Mouse (Mus musculus) adrenal gland, postnatal 25 days (tissue): ENCODE data around the gene Ippk. TPM values are rescaled to one million over a fixed set of nuclear protein-coding genes. Genes with fewer than 3 reads are reported as not detected.

ENCODE experiments used
- DNase-seq: peaks from one replicate; pipeline ENCODE4 v3.0.0; 2021; ENCODE audit warnings: mixed read lengths
- total RNA-seq: library from RNA; stranded (reverse); gene quantifications from 2 replicates; pipeline ENCODE4 v1.2.3, GENCODE M21; 2021

The Ippk gene
- total RNA-seq, 1 experiment from 2014 or later, result 24.1 TPM

DNA sequence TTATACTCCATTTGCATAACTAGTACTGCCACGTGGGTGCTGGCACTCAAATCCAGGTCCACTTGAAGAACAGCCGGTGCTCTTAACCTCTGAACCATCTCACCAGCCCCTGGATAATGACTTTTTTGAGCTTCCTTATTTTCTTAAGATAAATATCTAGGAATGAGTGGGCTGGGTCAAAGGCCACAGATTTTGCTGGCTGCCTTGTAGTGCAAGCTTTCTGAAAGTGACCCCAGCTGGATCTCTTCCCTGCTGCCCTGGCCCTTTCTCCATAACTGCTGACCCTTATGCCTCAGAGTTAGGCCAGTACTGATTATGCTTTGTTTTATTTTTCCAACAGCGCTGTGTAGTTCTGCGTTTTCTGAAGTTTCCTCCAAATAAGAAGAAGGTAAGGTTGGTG lies 9.5 kb downstream of the Ippk start:
- DNase-seq, result no peak

DNA sequence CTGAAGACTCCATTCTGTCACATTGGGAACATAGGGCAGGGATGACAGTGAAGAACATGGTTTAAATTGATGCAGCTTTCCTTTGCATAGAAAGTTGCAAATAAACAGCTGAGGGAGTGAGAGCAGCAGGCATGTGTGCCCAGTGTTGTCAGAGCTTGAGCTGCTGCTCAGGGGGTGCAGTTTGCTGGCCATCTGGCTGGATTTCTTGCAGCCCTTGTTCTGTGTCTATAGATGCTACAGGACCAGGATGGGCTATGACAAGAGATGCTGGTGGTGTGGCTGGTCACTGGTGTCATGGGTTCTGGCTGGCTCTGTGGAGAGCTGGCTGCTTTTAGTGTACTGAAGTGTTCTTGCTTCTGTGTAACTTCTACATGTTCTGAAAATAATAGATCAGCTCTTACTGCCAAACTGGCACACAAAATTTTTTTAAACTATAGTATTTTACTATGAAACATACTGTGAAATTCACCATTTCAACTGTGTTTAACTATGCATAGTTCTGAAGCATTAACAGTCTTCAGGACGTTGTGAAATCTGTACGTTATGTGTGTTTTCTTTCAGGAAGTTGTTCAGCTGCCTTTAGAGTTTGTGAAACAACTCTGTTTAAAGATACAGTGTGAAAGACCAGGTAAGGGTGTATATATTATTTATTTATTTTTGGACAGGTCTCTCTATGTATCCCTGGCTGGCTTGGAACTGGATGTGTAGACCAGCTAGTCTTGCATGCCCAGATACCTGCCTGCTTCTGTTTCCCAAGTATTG lies 12.4 kb downstream of the Ippk start:
- DNase-seq, result no peak

DNA sequence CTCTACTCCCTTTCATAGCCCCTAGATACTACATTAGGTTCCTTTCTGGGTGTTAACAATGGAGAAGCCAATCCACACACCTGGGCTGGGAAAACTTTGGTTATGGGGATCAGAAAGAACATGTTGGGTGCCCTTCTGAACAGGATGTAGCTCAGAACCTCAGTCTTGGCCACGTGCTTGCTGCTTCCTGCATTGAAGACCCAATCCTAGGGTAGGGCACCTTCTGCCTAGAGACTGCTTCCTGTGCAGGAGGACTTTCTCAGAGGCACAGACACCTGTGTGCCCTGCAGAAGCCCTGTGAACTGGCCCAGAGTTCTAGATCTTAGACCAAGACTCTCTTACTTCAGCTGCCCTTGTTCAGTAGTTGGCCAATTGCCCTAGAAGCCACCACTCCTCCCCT lies 14.7 kb downstream of the Ippk start:
- DNase-seq, result no peak

DNA sequence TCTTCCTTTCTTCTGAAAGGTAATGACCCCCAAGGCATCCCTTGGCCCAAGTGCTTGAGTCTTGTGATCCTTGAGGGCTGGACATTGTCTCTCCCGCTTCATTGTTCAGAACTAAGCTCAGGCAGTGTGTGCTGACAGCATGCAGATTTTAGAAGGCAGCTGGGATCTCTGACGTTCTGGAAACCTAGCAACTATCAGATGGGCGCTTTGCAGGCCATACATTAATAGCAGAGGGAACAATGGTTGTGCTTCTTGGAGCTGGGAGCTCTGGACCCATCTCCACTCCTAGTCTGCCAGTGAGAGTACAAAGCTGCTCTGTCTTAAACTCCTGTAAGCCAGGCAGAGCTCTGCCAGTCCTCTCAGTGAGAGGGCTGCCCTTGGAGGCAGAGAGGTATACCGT lies 15.1 kb downstream of the Ippk start:
- DNase-seq, result no peak

DNA sequence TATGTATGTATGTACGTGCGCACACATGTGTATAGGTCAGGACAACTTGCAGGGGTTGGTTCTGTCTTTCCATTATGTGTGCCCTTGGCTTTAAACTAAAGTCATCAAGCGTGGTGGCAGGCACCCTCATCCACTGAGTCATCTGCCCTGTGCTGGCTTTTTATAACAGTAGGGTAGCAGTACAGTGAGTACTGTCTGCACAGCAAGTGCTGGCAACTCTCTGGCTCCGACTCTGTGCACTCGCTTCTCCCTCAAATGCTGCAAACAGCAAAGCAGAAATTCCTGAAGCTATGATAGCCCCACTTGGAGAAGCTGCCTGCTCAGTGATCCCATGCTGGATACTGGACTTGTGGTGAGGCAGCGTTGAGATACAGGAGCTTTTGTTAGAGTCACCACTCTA lies 23.4 kb downstream of the Ippk start:
- peak; percentile 15 for DNase-seq

DNA sequence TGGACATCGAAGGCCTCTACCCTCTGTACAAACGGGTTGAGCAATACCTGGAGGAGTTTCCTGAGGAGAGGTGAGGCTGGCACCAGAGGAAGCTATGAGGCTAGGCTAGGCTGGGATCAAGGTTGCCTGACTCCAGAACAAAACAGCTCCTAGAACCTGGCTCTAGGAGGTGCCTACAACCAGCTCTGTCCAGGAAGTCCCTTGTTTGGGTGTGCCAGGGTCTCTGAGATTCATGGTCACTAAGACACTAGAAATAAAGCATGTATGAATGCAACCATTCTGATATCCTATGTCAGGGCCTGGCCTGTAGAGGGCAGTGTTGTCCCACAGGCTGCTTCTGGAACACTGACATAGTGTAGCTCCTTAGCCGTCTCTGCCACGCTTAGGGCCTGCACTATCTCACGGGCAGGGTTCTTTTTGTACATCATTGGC lies 28.3 kb downstream of the Ippk start:
- peak; percentile 86 for DNase-seq

DNA sequence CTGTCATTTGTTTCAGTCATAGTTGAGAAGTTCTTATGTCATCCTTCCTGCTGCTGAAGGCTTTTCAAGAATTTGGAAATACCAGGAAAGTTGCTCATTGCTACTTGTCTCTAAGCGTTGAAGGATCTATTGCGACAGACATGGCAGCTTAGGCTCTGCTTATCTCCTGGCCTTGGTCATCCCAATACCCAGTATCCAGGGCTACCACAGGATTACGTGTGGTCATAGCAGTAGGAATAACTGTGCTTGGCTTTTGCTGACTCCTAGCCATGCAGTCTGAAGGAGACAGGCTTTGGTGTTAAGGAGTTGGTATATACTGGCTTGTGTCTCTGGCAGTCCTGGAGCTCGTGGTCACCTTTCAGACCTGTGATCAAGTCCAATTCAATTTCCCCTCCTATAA lies 39.2 kb downstream of the Ippk start:
- DNase-seq, result peak; percentile 16

DNA sequence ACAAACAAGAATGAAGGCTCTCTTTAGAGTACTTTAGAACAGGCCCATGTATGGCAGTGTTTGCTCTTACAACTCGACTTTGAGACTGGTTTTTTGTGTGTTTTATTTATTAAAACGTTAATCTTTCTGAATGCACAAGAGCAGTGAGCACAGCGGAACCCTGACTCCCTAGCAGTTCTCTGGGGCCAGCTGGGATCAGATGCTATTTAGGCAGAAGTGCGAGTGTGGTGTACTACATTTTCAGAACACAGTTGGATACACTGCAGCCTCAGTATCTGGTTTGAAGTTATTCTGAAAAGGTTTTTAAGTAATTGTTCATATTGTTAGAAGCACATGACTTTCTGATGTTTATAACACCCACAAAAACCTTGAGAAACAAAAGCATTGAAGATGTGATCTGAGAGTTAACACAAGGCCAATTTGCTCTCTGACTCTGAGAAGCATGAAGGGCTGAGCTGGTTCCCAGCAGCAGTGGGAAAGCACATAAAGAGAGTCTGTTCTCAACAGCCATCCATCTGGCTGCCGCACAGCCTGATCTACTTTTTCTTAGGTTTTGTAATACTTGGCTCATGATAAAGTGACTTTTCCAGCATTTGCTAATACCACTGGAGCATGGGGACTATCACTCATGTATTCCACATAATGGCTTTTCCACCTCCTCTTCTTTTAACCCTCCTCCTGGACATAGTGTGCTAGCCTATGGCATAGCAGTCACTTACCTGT lies 39.8 kb downstream of the Ippk start:
- DNase-seq, result no peak

DNA sequence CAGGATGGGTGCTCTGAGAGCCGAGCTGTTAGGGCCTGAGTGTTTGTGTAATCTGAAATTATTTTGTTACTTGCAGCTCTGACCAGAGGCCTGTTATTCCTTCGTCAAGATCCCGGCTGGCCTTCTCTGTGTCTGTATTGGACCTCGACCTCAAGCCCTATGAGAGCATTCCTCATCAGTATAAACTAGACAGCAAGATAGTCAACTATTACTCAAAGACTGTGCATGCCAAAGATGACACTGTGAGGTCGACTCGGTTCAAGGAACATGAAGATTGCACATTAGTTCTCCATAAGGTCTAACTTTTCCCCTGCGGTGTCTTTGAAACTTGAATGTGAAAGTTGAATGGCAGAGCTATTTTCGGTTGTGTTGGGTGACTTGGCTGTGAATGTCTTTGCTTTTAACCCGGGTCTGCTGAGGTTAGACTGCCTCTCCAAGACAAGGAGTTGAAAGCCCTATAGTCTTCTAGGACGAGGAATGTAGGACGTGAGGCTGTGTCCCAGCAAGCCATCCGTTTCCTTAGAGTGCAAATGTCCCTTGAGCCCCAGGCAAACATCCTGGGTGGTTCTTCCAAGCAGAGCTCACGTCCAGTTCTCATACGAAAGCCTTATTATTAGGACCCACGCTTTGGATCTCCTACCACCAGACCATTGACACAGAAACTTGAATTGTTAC lies 40.5 kb downstream of the Ippk start:
- DNase-seq, result peak; percentile 20

DNA sequence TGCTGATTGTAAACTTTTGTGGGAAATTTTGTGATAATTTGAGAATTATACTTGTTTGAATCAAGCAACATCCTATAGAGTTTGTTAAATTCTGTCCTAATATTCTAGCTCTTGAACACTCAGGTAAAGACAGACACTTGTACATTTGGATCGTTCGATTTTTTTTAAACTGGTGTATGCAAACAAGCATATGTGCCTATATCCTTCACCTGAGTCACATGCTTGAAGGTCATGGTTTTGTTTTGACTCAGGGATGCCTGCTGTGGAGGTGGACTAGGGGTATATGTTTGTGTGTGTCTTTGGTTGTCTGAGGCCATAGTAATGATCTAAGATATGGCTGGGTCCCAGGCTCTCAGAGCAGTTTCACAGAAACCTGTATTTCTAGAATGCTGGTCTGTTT lies 41.9 kb downstream of the Ippk start:
- no peak for DNase-seq

DNA sequence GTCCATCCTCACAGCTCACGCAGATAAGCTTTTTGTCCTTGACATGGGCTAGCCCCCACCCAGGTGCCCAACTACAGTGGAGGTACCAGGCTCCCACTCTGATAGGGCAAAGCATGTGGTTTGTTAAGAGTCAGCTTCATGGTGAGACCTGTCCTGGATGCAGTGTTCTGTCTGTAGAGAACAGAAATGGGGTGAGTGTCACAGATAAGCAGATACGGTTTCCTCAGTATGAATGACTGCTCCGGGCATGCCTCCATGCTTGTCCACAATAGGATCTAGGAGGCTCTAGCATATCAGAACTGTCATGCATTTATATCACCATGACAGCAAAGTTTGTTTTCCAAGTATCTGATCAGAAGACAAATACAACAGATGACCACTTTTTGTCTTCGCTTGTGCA lies 44.8 kb downstream of the Ippk start:
- no peak for DNase-seq

DNA sequence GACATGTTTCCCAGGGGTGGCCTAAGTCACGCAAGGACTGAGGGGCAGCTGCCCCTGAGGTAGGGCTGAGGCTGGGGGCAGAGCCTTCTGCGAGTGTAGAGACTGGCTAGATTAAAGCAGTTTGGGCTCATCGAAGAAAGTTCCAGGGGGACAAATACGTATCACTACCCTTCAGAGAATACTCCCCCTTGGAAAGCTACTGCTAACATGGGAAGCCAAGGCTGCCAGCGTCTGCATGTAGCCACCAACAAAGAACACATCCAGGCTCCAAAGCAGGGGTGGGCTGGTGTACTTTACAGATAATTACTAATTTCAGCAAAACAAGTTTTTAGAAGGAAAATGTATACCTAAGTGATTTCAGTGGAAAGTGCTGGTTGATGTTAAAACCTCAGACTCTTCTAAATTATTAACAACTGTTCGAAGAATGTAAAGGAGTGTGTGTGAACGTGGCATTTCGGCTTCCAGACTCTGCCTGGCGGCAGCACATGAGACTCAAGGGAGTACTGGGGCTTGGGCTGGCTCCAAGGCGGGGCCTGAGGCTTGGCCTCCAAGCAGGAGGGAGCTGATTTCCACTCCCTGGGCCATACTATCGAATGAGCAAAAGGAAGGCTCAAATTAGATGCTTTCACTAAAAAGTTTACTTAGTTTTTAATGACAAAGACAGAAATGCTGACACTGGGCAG lies 45.5 kb downstream of the Ippk start:
- DNase-seq, result peak; percentile 57

DNA sequence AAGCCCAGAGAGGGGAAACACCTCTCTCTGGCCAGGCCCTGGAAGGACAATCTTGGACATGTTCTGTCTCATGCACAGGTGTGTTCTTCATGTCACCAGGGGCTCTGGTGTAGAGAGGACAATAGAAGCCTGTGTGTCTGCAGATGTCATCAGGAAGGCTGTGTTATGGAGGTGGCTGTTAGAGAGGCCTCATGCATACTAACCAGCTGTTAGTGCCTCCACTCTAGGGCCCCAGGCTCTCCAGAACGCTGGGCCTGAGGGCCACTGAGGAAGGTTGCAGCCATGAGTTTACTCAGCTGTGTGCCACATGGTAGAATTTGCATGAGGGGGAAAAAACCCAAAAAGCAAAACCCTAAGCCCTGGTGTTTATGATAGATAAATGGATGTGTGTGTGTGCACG lies 46.5 kb downstream of the Ippk start:
- DNase-seq, result no peak

DNA sequence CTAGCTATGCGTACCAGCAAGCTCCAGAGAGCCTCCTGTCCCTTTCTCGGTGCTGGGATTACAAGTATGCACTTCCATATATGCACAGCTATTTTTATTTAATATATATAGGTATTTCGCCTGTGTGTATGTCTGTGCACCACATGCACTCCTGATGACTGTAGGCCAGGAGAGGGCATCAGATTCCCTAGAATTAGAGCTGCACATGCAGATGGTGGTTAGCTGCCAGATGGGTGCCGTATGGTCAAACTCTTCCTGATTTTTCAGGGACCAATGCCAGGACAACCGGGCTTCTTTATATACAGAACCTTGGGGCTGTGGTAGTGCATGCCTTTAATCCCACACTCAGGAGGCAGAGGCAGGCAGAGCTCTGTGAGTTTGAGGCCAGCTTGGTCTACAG lies 48.0 kb downstream of the Ippk start:
- no peak for DNase-seq

DNA sequence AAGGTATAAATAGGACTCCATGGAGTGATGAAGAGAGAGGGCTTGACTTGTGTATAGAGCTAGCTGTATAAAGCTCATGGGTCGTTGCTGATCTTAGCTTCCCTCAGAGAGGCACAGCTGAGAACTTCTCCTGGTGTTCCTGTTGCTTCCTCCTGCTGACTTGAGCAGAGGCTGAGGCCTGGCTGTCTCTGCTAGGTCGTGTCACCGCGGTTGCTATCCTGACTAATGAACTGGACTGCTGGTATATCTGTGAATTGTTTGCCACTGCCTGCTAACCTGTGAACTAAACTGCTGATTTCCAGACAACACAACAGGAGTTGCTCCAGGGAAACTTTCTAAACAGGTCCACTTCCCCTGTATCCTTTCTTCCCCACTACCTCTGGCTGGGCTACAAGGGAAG lies 49.3 kb downstream of the Ippk start:
- DNase-seq, result no peak

DNA sequence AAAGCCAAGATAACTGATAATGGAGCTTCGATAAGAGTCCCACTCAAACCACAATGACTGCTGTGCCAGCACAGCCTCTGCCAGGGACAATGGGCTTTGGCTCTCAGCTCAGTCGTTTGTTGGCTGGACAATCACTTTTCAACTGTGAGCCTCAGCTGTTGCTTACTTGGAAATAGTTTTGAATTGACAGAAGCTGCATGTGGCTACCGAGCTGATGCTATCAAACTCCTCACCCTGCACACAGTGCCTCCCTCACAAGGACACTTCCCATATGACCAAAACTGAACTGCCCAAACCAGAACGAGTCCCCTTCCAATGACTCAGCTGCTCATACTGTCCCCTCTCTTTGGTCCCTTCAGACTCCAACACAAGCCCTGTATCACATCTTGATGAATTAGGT lies 49.8 kb downstream of the Ippk start:
- DNase-seq, result peak; percentile 22

DNA sequence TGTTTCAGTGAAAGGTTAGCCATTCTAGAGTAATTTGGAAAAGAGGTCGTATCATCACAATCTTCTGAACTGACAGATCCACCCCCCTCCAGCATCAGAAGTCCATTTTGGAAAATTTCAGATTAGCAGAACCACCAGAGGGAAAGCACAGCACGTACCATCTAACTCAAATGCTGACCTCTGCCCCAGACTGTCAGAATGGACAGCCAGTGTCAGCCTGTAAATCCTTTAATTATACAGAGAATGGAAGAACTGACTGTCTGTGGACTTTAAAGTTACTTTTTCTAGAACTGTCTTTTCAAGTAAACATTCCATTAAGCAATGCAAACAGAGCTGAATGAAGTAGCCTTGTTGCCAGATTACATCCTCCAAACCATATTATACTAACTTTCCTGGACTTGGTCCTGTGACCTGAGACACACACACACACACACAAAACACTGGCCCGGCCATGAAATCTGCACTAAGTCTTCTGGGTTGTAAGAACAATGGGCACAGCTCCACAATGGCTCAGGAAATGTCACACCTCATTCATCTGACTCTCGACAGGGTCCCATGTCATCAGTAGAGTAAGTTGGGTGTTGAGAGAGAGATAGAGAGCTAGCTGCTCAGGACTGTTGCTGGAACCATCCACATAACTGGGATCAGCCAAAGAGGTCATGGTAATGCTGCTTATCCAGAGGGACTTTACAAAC lies 51.1 kb downstream of the Ippk start:
- no peak for DNase-seq

DNA sequence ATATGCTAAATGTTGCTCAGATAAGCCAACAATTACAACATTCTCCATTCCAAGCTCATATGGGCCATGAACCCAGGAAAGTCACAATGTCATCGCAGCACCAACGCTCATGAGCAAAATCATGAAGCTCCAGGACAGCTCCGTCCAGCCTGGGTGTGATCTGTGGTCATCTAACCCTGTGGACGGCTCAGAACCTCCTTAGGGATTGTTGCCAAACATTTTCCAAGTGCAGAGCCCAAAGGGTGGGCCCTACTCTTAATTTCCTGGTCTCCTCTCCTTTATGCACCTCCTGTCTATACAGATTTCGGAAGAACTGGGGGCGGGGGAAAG lies 51.6 kb downstream of the Ippk start:
- DNase-seq, result no peak

DNA sequence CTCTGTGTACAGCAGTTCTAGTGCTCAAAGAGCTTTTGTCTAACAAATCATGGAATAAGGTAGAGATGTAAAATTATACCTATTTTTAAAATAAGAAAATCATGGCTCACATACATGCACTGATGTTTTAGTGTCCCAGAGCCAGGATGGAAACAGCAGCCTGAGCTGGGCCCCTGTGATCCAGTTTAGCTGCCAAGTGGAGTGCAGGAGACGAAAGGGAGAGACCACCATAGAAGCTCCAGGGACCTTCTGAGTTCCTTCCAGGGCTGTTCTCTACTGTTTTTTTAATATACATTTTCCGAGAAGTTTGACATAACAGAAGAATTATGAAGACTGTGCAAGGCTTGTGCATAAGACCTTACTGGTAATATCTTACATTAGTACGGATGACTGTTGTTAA lies 56.8 kb downstream of the Ippk start:
- DNase-seq, result no peak

DNA sequence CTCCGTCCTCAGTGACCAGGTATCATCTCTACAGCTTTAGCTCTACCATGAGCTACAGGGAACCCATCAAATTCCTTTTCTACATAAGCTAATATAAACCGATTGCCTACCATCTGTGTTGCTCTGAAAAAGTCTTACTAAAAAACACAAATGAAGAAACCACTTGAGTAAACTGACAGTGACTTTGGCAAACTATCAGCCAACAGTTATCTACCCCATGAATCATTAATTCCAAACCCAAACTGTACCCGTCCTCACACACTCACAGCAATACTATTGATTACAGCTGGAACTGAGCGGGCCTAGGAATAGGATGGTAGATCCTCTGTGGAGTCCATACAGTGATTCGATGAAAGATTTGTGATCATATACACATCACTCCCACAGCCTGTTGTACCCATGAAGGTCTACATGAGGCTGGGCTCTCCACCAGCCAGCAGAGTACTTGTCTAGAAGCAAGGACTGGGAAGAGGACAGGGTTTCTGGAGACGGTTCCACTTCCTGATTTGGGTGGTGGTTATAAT lies 57.9 kb downstream of the Ippk start:
- DNase-seq, result no peak

DNA sequence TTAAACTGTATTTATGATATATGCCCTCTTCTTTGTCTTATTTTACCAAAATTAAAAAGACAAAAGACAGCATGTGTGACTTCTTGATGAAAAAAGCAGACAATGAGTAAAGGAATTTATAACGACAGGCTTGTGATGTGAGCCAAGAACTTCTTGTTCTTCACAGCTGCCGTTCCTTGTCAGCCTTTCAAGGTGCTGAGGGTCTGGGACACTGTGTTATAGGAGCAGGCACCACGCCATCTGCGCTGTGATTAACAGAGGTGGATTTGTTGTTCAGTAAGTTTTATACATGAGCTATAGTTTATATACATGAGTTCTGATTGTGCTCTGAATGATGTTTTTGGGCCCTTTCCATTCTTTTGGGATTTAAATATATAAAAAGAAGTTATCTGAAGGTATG lies 58.4 kb downstream of the Ippk start:
- DNase-seq, result no peak

DNA sequence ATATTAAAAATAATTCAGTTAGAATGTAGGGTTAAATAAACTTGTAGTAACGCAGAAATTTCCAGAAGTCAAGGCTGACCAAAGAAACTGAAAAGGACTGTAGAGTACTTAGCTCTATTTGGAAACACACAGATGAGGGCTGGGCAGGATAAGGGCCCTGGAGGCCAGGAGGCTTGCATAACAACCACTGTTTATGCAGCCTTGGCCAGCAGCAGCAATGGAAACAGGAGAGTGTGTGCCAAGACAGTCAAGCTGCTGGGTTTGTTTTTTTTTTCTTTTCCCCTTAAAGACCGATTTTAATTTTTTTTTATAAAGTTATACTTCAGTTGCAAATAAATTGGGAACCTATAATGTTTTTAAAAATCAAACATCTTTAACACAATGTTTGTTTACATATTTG lies 59.0 kb downstream of the Ippk start:
- peak; percentile 66 for DNase-seq
